Mouse (Mus musculus): ENCODE measurements around the gene Ptcd2.

Gene Ptcd2

GRCm38 (mm10) chr13:99344599-99345575 lies at the start of gene Ptcd2, which contains the start of gene Mrps27:
Gene Ptcd2, minus strand, starts transcription at chr13:99344705.
Gene Mrps27, plus strand, starts transcription at chr13:99344786.
- in situ Hi-C loops (cut with MboI, MseI), result loop anchor here (5.0 to 25.0 kb wide), 2 partner anchors 483 to 1147 kb away; partner anchors contain the start of gene Gtf2h2 (in 1 of the 2)

- in situ Hi-C loops (cut with MboI, MseI), result no loop called here
Measured at GRCm38 (mm10) chr13:99393128-99393527, 48.6 kb upstream of the Ptcd2 start.

DNA sequence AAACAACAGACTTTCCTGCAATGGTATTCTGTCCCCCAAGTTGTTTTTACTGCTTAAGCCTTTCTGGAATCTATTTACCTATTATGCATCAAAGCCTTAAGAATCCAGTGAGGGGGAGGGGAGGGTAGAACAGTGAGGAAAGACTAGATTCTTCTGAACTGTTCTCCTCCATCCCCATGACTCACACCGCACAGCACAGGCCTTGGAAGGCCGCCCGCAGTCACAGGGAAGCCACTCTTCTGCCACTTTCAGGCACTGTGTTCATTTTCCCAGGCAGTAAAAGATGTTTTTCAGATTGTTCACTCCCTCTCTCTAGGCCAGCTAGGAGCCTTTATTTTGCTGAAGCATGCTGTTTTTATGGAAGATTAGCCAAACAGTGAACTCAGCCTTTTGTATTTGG lies 46.9 kb upstream of the Ptcd2 start:
- in situ Hi-C loops (cut with MboI, MseI), result no loop called here

GRCm38 (mm10) chr13:99387901-99388811 lies 43.7 kb upstream of the Ptcd2 start:
- in situ Hi-C loops (cut with MboI, MseI), result no loop called here

DNA sequence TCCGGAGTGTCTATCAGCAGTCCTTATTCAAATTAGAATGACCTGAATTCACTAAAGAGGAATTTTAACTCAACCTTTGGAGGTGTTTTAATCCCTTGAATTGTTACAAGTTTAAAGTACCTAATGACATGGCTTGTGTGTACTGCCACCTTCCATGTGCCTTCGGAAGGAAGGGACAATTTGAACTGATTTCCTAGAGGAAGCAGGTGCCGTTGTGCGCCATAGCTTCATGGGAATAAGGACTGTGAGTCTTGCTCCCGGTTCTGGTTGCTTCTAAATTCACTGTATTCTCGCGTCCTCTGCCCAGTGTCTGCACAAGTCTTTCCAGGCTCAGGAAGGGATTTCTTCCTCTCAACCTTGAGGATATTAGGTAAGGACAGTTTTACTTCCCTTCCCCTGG lies 41.8 kb upstream of the Ptcd2 start:
- in situ Hi-C loops (cut with MboI, MseI), result no loop called here

DNA sequence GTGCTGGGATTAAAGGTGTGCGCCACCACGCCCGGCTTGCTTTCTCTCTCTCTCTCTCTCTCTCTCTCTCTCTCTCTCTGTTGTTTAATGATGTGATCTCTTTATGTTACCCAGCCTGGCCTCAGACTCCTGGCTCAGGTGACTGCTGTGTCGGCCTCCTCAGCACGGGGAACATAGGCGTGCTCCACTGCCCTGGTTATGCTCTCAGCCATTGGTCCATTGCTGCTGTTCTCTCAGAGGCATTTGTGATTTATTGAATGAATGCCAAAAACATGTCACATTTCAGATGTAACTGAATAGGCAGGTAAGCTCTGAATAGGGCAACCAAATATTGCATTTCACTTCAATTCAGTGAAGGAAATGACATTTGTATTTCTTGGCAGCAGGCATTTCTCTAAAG lies 41.4 kb upstream of the Ptcd2 start:
- in situ Hi-C loops (cut with MboI, MseI), result no loop called here

- in situ Hi-C loops (cut with MboI, MseI), result no loop called here
Measured at GRCm38 (mm10) chr13:99384555-99385203, 40.2 kb upstream of the Ptcd2 start.

DNA sequence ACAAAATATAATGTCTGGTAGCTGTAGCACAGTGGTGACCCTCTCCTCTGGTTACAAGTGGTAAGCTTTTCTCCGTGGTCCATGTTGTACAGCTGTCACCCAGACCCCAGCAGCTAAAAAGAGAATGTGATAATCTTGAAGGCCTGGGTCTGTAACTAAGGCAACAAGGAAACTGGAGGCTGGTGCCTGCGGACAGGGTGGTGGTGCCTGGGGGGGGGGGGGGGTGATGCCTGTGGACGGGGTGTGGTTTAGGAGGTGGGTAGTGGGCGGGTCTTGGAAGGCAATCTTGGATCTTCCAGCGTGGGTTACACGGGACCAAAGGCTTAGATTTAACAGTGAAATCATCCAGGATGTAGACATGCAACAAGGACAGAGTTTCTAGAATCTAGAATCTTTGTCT lies 37.9 kb upstream of the Ptcd2 start:
- in situ Hi-C loops (cut with MboI, MseI), result no loop called here

- in situ Hi-C loops (cut with MboI, MseI), result no loop called here
Measured at GRCm38 (mm10) chr13:99378223-99378622, 33.7 kb upstream of the Ptcd2 start.

DNA sequence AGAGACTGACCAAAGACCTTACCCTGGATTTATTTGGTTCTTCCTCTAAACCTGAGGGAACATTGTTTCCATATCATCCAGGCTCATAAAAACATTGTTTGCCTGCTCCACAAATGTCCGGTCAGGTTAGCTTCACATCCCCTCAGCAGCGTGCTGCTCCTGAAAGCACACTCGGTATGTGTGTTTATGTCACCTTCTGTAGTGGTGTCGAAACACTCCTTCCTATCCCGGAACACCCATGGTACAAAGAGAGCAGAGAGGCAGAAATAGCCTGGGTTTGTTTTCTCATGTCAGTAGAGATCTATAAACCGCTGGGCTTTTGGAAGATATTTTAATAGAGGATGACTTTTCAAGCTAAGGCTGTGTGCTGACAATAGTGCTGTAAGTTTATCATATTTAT lies 32.5 kb upstream of the Ptcd2 start:
- in situ Hi-C loops (cut with MboI, MseI), result no loop called here

- in situ Hi-C loops (cut with MboI, MseI), result no loop called here
Measured at GRCm38 (mm10) chr13:99375550-99375949, 31.0 kb upstream of the Ptcd2 start.

GRCm38 (mm10) chr13:99374191-99374590 lies 29.7 kb upstream of the Ptcd2 start:
- in situ Hi-C loops (cut with MboI, MseI), result loop anchor here in 1 of 2 experiments (5.0 to 25.0 kb wide), 2 partner anchors 473 to 588 kb away; no protein-coding TSS in a partner anchor

DNA sequence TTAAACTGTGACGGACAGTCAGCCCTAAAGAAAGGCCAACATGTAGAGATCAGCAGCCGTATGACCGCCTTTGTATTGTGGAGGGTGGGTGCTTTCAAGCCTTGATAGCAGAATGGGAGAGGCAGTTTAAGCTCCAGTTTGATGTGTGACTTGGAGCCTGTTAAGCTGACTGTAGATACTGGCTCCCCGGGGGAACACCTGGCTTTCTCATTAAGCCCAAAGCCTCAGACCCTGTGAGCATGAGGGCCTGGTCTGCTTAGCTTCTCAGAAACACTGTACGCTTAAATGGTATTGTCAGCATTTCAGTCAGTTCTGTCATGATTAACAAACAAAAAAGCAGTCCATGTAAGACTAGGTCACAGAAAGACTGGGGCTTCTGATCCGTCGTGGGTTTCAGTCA lies 29.2 kb upstream of the Ptcd2 start:
- in situ Hi-C loops (cut with MboI, MseI), result loop anchor here in 1 of 2 experiments (5.0 to 25.0 kb wide), 2 partner anchors 474 to 589 kb away; no protein-coding TSS in a partner anchor

DNA sequence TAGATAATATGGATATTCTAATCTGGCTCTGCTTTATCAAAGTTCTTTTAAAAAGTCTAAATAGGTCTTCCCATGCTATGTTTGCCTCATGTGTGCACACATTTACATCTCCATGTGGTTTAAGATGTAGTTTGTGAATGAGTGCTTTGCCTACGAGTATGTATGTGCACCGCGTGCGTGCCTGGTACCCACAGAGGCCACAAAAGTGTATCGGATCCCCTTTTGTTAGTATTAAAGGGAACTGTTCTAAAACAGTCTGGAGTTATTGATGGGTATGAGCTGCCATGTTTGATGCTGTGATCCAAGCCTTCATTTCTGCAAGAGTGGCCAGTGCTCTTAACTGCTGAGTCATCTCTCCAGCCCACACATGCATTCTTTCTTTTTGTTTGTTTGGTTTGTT lies 26.8 kb upstream of the Ptcd2 start:
- in situ Hi-C loops (cut with MboI, MseI), result loop anchor here in 1 of 2 experiments (5.0 to 25.0 kb wide), 2 partner anchors 476 to 591 kb away; no protein-coding TSS in a partner anchor

DNA sequence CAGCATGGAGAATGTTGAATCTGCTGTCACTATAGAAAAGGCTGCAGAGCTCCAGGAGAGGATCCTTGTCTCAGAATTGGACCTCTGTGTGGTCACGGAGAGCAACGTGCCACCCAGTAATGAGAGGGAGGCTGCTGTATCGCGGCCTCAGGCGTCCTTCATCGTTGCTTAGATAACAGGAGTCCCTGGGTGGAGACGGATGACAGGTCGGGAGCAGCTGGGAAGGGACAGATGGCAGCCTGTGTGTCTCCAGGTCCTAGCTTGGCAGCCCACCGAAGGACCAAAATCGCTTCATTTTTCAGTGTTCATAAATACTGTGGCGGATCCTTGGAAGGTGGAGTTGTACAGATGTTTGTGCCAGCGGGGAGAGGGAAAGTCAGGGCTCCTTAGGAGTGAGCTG lies 24.6 kb upstream of the Ptcd2 start:
- in situ Hi-C loops (cut with MboI, MseI), result loop anchor here (5.0 to 25.0 kb wide), 2 partner anchors 468 to 593 kb away; no protein-coding TSS in a partner anchor

GRCm38 (mm10) chr13:99367554-99368174 lies 23.2 kb upstream of the Ptcd2 start:
- in situ Hi-C loops (cut with MboI, MseI), result loop anchor here (5.0 to 25.0 kb wide), 2 partner anchors 470 to 595 kb away; no protein-coding TSS in a partner anchor

- in situ Hi-C loops (cut with MboI, MseI), result loop anchor here (5.0 to 25.0 kb wide), 2 partner anchors 471 to 596 kb away; no protein-coding TSS in a partner anchor
Measured at GRCm38 (mm10) chr13:99366422-99367175, 22.1 kb upstream of the Ptcd2 start.

- in situ Hi-C loops (cut with MboI, MseI), result loop anchor here in 1 of 2 experiments (25.0 kb wide), 1 partner anchor 598 kb away; no protein-coding TSS in a partner anchor
Measured at GRCm38 (mm10) chr13:99363866-99364265, 19.4 kb upstream of the Ptcd2 start.

GRCm38 (mm10) chr13:99358921-99359320 lies 14.4 kb upstream of the Ptcd2 start:
- in situ Hi-C loops (cut with MboI, MseI), result loop anchor here in 1 of 2 experiments (25.0 kb wide), 1 partner anchor 603 kb away; no protein-coding TSS in a partner anchor

All from T-helper 17 cell (primary cell).